Mouse (Mus musculus) right cerebral cortex, postnatal 10 days (tissue): ENCODE results near the gene Pde6b.

Experiments
- DNase-seq, 2 experiments: peaks; one replicate each; pipeline ENCODE4 v3.0.0; 2021; ENCODE audit warnings: low spot score in 2 of 2

Gene Pde6b

GRCm38 (mm10) chr5:108389744-108390143 is 1.6 kb downstream of the Pde6b start:
- no peak for DNase-seq

DNA sequence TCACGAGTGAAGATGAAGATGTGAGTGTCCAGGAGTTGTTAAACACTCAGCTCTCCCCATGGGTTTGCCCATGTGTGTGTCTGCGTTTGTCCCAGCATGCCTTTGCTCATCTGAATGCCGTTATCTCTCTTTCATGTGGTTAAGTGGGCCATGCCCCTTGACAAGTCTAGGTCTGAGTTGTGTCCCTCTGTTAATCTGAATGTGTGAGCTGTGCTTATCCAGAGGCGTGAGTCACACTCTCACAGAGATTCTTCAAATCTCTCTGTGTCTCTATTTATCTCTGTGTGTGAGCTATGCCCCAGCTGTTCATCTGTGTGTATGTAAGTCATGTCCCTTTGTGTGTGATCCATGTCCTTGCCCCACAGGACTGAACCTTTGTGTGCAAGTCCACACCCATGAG is 15.3 kb downstream of the Pde6b start:
- no peak for DNase-seq

DNA sequence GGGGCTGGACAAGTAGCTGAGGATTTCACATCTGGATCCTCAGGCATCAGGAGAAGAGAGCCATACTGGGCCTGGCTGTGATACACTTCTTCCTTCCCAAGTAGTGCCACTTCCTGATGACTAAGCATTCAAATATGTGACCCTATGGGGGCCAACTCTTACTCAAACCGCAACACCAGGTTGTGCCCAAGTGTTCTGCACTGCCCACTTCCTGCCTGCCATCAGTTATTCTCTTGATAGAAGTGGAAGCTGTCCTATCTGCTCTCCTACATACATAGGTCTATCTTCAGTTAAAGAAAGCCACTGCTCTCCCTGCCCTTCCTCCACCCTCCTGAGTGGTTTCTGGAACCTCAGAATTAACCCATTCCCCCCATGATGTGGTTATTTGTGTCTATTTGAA is 17.3 kb downstream of the Pde6b start:
- DNase-seq = no peak

DNA sequence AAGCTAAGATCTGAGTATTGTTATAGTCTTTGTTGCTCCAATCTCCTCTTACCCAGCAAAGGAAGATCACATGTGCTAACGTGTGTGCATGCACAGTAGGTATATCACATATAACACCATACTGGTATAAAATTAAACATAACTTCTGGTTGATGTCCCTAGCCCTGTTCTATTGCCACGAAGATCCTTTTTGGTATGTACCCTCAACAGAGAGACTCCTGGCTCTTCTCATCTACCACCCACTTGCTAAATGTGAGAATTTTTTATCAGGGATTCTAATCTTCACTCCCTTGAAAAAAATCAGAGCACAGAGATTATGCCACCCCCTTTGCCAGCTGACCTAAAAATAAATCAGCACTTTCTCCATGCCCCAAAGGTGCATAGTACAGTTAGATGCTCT is 18.8 kb downstream of the Pde6b start:
- DNase-seq = no peak

DNA sequence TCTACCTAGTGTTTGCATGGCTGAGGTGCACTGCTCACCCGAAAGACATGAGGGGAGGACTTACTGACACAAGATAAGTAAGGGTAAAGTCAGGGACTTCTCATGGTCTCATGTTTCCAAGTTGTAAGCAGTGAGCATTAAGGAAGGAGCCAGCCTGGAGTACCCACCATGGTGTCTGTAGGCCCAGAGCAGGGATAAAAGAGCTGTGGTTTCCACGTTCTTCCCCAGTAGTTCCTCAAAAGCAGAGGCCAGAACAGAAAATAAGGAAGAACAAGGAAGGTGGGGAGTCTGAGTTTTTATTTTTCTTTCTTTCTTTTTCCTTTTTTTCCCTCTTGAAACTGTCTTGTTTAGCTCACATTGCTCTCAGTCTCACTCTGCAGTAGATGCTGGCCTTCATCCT is 26.5 kb downstream of the Pde6b start:
- DNase-seq = no peak

- no peak for DNase-seq
Measured at GRCm38 (mm10) chr5:108422741-108423140, 34.5 kb downstream of the Pde6b start.

- DNase-seq = no peak
Measured at GRCm38 (mm10) chr5:108423427-108423826, 35.2 kb downstream of the Pde6b start.

- peak in 1 of 2 experiments; percentile 55 for DNase-seq
Measured at GRCm38 (mm10) chr5:108427186-108427585, 39.0 kb downstream of the Pde6b start.

DNA sequence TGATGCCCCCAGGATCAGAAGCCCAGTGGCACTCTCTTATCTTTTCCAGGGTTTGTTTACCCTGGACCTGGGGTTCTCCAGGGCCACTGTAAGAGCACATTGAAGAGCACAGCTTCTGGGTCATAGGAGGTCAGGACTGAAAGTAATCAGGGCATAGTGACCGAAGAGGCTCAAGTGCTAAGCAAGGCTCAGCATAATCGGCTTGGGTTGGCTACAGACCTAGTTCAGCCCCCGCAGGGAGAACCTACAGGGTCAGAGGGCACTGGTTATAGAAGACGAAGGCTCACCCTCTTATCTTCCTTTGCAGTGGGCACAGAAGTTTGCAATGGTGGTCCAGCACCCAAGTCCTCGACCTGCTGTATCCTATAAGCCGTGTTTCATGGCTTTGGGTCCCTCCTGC is 43.0 kb downstream of the Pde6b start:
- no peak for DNase-seq

DNA sequence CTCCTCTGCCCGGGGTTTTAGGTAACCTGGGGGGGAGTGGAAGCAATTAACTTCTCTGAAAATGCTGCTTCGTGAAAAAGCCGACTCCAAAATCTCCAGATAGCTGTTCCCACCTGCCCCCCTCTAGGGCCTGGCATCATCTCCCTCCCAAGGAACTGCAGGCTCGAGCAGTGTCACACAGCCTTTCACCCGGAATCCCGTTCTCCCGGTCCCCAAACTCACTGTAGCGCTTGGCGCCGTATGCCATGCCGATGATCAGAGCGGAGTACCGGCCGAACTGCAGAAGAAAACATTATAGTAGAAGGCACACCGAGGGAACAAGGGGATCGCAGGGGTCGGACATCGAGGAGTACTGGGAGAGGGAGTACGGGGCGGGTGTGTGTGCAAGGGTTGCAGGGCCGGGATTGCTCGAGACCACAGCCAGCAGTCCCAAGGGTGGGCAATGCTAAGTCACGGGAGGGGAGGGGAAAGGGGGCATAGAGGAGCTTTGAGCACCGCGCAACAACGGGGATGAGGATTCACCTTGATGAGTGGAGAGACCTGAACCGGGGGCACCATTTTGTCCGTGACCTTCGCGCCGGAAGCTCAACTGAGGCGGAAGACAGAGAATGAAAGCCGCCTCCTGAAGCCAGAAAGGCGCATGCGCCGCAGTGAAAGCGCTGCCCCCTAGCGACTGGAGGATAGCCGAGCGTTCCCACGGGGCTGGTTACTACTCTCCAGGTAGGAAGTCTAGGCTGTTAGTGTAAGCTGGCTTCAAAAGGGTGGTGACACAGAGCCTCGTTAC is 45.8 kb downstream of the Pde6b start, which contains the start of gene Atp5k:
Gene Atp5k (minus strand): TSS at position 645 of the 784 bp plus-strand sequence.
- peak; percentile 96 to 97 for DNase-seq

- no peak for DNase-seq
Measured at GRCm38 (mm10) chr5:108436101-108436500, 47.9 kb downstream of the Pde6b start.

GRCm38 (mm10) chr5:108446973-108447372 is 58.8 kb downstream of the Pde6b start:
- DNase-seq = no peak

GRCm38 (mm10) chr5:108447857-108448256 is 59.7 kb downstream of the Pde6b start:
- DNase-seq = no peak

DNA sequence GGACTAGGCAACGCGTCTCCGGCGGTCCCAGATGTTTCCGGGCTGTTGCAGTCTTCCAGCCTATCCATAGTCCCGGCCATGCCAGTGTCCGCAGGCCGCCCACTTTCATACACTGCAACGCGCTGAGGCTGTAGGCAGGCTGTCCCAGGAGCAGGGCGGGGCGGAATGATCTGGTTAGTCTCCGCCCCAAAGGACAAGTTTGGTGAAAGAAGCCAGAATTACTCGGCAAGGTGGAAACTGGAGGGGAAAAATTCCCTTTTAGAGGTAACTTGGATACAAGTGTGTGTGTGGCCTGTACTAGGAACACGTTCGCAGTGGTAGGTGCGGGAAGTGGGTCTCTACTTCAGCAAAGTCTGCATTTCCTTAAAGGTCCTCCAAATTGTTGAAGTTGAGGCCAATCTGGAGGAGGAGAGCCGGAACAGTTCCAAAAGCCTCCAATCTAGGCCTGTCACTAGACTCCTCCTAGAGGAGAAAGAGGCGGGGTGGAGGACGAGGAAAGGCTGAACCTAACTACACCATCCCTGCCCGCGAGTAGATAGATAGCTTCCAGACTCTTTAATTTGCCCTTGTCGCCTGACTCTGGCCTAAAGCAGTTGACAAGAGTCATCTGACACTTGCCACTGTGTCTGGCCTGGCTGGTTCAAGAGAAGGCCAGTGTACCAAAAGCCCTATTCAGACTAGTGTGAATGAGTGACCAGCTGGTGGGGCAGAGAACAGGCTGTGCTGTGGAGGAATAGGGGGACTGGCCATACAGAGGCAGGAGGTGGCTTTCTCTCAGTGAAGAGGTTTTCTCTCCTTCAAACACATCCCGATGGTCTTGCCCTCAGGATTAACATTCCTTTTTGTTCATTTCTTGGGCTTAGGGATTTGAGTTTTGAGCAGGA is 60.8 kb downstream of the Pde6b start, which contains the start of gene Mfsd7a:
Gene Mfsd7a (minus strand): TSS at position 107 of the 884 bp plus-strand sequence.
- DNase-seq = peak in 1 of 2 experiments; percentile 27

DNA sequence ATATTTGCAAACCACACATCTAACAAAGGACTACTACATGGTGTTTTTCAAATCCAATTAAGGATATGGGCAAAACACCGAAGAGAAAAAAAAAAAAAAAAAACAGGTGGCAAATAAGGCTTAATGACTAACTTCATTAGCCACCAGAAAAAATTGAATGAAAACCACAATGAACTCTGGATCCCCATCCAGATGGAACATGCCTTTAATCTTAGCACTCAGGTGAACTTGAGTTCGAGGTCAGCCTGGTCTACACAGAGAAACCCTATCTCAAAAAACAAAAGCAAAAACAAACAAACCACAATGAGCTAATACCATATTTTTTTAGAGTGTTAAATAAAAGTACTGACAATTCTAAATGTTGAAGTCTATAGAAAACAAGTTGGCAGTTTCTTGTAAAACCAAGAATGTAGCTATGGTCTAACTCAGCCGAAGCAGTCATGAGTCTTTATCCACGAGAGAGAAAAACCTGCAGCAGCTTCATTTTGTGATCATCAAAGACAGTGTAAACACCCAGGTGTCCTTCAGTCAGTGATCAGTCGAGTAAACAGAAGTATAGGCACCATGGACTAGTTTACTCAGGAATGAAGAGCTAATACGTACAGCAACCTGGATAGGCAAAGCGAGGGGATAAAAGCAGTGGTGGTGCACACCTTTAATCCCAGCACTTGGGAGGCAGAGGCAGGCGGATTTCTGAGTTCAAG is 62.8 kb downstream of the Pde6b start:
- no peak for DNase-seq

- DNase-seq = no peak
Measured at GRCm38 (mm10) chr5:108451611-108452010, 63.4 kb downstream of the Pde6b start.

DNA sequence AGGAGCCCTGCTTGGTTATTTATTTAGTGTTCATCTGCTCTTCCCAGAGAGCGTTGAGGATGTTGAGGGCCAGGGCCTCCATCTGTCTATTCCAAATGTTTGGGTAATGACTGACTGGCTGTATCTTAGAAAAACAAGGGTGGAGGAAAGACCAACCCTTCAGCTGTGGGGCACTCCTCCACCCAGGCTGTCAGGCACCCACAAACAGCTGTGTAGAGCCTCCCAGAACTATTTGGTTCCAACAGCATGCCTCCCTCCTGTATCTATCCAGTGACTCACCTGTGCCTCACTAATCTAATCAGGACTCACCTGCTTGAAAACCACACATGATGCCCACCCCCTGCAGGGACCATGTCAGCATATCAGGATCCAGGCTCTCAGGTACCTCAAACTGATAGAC is 64.2 kb downstream of the Pde6b start:
- DNase-seq = no peak

DNA sequence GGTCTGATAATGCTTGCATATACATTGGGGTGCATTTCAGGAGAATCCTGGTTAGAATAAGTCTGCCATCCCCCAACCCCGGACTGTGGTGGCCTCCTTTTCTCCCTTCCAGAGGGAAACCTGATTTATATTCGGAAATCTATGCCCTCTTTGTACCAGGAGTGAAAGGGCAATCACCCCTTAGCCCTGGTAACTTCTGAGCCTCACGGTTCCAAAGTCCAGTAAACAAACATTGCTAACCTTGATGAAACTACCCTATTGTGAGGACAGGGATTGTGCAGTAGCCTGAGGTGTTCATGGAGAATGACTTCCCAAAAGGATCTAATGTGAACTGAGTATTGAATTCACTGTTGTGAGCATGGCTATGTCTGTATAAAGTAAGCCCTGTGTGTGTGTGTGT is 65.9 kb downstream of the Pde6b start:
- DNase-seq = no peak

GRCm38 (mm10) chr5:108458706-108459105 is 70.5 kb downstream of the Pde6b start:
- DNase-seq = no peak

GRCm38 (mm10) chr5:108460461-108460860 is 72.3 kb downstream of the Pde6b start:
- DNase-seq = no peak

DNA sequence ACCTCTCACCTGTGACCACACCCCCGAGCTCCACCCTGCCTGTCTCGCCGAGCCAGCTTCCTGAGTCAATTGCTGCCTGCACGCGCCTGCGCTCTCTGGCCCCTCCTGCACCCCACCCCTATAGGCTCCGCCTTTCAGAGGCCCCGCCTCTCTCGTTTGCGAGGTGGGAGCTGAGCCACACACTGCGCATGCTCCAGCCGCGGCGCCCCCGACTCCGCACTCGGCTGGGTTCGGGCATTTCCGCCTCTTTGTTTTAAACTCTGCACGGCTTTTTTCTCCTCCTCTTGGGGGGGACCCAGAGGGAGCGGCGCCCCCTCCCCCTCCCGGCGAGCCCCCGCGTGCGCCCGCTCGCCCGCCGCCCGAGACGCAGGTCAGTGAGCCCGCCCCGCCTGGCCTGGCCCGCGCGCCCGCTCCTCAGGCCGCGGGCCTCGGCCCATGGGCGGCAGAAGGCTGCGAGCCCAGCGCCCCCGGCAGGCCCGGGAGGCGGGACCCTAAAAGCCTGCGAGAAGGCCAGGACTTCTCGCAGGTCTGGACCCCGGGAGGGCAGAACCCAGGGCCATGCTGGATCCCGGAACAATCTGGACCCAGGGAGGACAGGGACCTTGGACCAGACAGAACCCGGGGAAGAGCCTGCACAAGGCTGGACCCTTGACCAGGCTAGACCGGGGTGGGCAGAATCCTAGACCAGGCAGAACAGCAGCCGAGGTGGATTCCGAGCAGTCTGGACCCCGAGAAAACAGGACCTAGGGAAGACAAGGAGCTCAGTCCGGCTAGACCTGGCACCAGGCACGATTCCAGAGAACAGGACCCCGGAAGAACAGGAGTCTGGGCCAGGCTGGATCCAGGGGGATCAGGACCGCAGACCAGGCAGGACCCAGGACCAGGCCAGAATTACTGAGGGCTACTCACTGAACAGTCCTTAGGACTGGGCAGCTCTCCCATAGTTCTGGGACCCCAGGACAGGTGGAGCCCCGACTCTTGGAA is 73.2 kb downstream of the Pde6b start, which contains the start of gene Pcgf3:
Gene Pcgf3 (plus strand): TSS at position 151 of the 984 bp plus-strand sequence.
- peak; percentile 97 to 98 for DNase-seq
